In the genomic region with DNA sequence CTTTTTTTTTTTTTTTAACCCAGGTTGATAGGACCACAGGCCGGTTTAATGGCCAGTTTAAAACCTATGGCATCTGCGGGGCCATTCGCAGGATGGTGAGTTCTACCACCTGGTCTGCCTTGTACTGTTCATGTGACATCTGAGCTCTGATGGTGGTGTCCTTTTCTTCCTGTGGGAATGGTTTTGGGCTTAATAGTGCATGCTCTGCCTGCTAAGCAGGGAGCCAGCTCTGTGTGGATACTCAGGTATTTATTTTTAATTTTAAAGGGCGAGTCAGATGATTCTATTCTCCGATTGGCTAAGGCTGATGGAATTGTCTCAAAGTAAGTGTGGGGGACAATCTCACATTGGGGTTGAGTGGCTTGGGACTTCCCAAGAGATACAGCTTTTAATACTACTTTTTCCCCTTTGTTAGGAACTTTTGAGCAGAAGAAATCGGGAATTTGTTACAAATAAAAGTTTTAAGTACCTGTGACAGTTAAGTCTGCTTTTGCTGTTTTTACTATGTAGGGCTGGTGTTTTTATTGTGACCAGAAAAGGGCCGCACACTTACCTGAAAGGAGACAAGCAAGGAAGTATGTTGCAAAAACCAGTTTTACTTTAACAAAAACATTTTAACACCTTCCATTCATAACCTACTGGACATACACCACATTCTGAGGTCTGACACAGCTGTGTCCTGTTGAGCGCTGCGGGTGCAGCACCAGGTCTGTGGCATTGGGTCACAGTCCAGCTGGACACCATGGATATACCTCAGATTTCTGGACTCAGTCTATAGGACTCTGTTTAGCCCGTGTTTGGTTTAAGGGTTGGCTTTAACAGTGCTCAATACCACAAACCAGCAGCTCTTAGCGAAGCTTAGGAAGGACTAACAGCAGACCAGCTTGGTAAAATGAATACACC, we compare ENCODE assay signal across 8 mouse cellular contexts. TPM values are rescaled to one million over a fixed set of nuclear protein-coding genes. Genes with fewer than 3 reads are reported as not detected.
DNase-seq lines count a peak whose midpoint lies in the region; ATAC-seq and TF ChIP-seq lines count a peak whose summit lies in the region.

No protein-coding gene starts in this region.

- ATAC-seq in heart, embryonic 15.5 days (replicated peaks; ENCODE audit: insufficient number of reproducible peaks, insufficient read depth, low FRiP score, low read depth) = no peak
- no peak for ATAC-seq in hindbrain, embryonic 11.5 days (ENCODE audit: low FRiP score)
- no peak for ATAC-seq in midbrain, embryonic 11.5 days (ENCODE audit: low FRiP score)

- H3K36me3 ChIP-seq in heart, embryonic 15.5 days = peaks cover 36% of the 10 kb centered on the region
- H3K36me3 ChIP-seq in hindbrain, embryonic 11.5 days (ENCODE audit: control insufficient read depth, insufficient read depth, low read length) = no peaks in the 10 kb centered on the region
- H3K36me3 ChIP-seq in midbrain, embryonic 11.5 days (ENCODE audit: control insufficient read depth, insufficient read depth, low read length) = no peaks in the 10 kb centered on the region

- no peak for TF ChIP-seq CTCF in bone marrow, adult 2 months (IDR thresholded peaks at IDR 0.05; ENCODE audit: control insufficient read depth, insufficient read depth, low read length)

- no peak for DNase-seq in heart, adult 9 months (ENCODE audit: low spot score in 2 of 2)
- DNase-seq in hindbrain, embryonic 11.5 days (ENCODE audit: low spot score) = peak; percentile 5
- peak; percentile 74 for DNase-seq in midbrain, embryonic 11.5 days (ENCODE audit: low spot score, missing footprints)
- DNase-seq in adrenal gland, postnatal 14 days = no peak
- DNase-seq in embryo, embryonic 10 days (ENCODE audit: low spot score) = no peak
- no peak for DNase-seq in frontal cortex, postnatal 10 days (ENCODE audit: low spot score in 2 of 2)

- H3K4me3 ChIP-seq in heart, embryonic 15.5 days = peak overlapping the region; percentile 81
- peak overlapping the region; percentile 85 for H3K4me3 ChIP-seq in bone marrow, adult 2 months (replicated peaks; ENCODE audit: control insufficient read depth, low read depth, low read length)
- H3K4me3 ChIP-seq in hindbrain, embryonic 11.5 days (ENCODE audit: low read depth, low read length) = peak overlapping the region; percentile 92
- H3K4me3 ChIP-seq in midbrain, embryonic 11.5 days (ENCODE audit: low read depth, low read length) = peak overlapping the region; percentile 77

- TF ChIP-seq POLR2A in bone marrow, adult 2 months (IDR thresholded peaks at IDR 0.05; ENCODE audit: borderline replicate concordance, control insufficient read depth, low read depth, low read length) = no peak

- peak overlapping the region; percentile 67 for H3K4me2 ChIP-seq in heart, embryonic 15.5 days
- H3K4me2 ChIP-seq in hindbrain, embryonic 11.5 days (replicated peaks; ENCODE audit: low read depth, low read length) = peak overlapping the region; percentile 64
- peak overlapping the region; percentile 82 for H3K4me2 ChIP-seq in midbrain, embryonic 11.5 days

- peak overlapping the region; percentile 75 for H3K27ac ChIP-seq in heart, embryonic 15.5 days
- H3K27ac ChIP-seq in bone marrow, adult 2 months (ENCODE audit: control insufficient read depth, insufficient read depth, low read depth, low read length, poor library complexity) = no peak overlapping the region
- no peak overlapping the region for H3K27ac ChIP-seq in hindbrain, embryonic 11.5 days (ENCODE audit: low read depth, low read length)
- H3K27ac ChIP-seq in midbrain, embryonic 11.5 days (ENCODE audit: low read depth, low read length) = no peak overlapping the region

- H3K27me3 ChIP-seq in heart, embryonic 15.5 days = no peaks in the 10 kb centered on the region
- no peaks in the 10 kb centered on the region for H3K27me3 ChIP-seq in hindbrain, embryonic 11.5 days (ENCODE audit: control insufficient read depth, insufficient read depth, low read length)
- no peaks in the 10 kb centered on the region for H3K27me3 ChIP-seq in midbrain, embryonic 11.5 days (ENCODE audit: control insufficient read depth, insufficient read depth, low read length)

- H3K9ac ChIP-seq in heart, embryonic 15.5 days = peak overlapping the region; percentile 78
- H3K9ac ChIP-seq in hindbrain, embryonic 11.5 days (ENCODE audit: low read depth, low read length) = peak overlapping the region; percentile 93
- H3K9ac ChIP-seq in midbrain, embryonic 11.5 days (ENCODE audit: low read length) = peak overlapping the region; percentile 85

- H3K9me3 ChIP-seq in heart, embryonic 15.5 days (replicated peaks) = no peaks in the 10 kb centered on the region
- H3K9me3 ChIP-seq in hindbrain, embryonic 11.5 days (ENCODE audit: control insufficient read depth, low read length) = no peaks in the 10 kb centered on the region
- H3K9me3 ChIP-seq in midbrain, embryonic 11.5 days (ENCODE audit: control insufficient read depth, low read length) = no peaks in the 10 kb centered on the region

- 48% methylated on average over 11 of the region's 11 CpGs for WGBS in heart, embryonic 15.5 days
- 53% methylated on average over 11 of the region's 11 CpGs for WGBS in bone marrow, adult 2 months
- 56% methylated on average over 11 of the region's 11 CpGs for WGBS in hindbrain, embryonic 11.5 days
- 54% methylated on average over 11 of the region's 11 CpGs for WGBS in midbrain, embryonic 11.5 days

- H3K4me1 ChIP-seq in heart, embryonic 15.5 days (replicated peaks) = peaks cover 34% of the 10 kb centered on the region
- peaks cover 4% of the 10 kb centered on the region; the same call in 1 of the 2 replicates for H3K4me1 ChIP-seq in bone marrow, adult 2 months (ENCODE audit: control insufficient read depth, insufficient read depth, low read length)
- H3K4me1 ChIP-seq in hindbrain, embryonic 11.5 days (replicated peaks; ENCODE audit: control insufficient read depth, insufficient read depth, low read length) = no peaks in the 10 kb centered on the region; the same call in 1 of the 2 replicates
- peaks cover 13% of the 10 kb centered on the region for H3K4me1 ChIP-seq in midbrain, embryonic 11.5 days (ENCODE audit: control insufficient read depth, insufficient read depth, low read length)

RNA-seq across cellular contexts. Expression of gene Rps21, which starts 1.0 kb away (rescaled TPM):
- polyA plus RNA-seq in heart, embryonic 15.5 days (2015; fragmentation: Nextera tagmentation; extraction: Ambion mirVana) = 259 and 352 TPM in 2 replicates
- polyA plus RNA-seq in bone marrow, adult 2 months (2011; ENCODE audit: insufficient read depth, insufficient read length, low replicate concordance, missing spikeins) = 1,144 and 1,728 TPM in 2 replicates
- polyA plus RNA-seq in hindbrain, embryonic 11.5 days (2014; fragmentation: Nextera tagmentation; extraction: Ambion mirVana) = 432 and 442 TPM in 2 replicates
- polyA plus RNA-seq in midbrain, embryonic 11.5 days (2014; fragmentation: Nextera tagmentation; extraction: Ambion mirVana) = 443 and 494 TPM in 2 replicates
- 787 and 921 TPM in 2 replicates for total RNA-seq in adrenal gland, postnatal 14 days (2021)

RNA-seq across cellular contexts. Expression of gene Cables2, which starts 15.1 kb away (rescaled TPM):
- polyA plus RNA-seq in heart, embryonic 15.5 days (2015; fragmentation: Nextera tagmentation; extraction: Ambion mirVana) = 8.4 and 10.5 TPM in 2 replicates
- polyA plus RNA-seq in bone marrow, adult 2 months (2011; ENCODE audit: insufficient read depth, insufficient read length, low replicate concordance, missing spikeins) = 12.2 and 16.3 TPM in 2 replicates
- 14.0 and 16.8 TPM in 2 replicates for polyA plus RNA-seq in hindbrain, embryonic 11.5 days (2014; fragmentation: Nextera tagmentation; extraction: Ambion mirVana)
- 13.3 and 14.4 TPM in 2 replicates for polyA plus RNA-seq in midbrain, embryonic 11.5 days (2014; fragmentation: Nextera tagmentation; extraction: Ambion mirVana)
- 17.8 and 18.4 TPM in 2 replicates for total RNA-seq in adrenal gland, postnatal 14 days (2021)

RNA-seq across cellular contexts. Expression of gene Rbbp8nl, which starts 31.5 kb away (rescaled TPM):
- 0.06 and 0.28 TPM in 2 replicates for polyA plus RNA-seq in heart, embryonic 15.5 days (2015; fragmentation: Nextera tagmentation; extraction: Ambion mirVana)
- polyA plus RNA-seq in bone marrow, adult 2 months (2011; ENCODE audit: insufficient read depth, insufficient read length, low replicate concordance, missing spikeins) = not detected in 2 replicates
- polyA plus RNA-seq in hindbrain, embryonic 11.5 days (2014; fragmentation: Nextera tagmentation; extraction: Ambion mirVana) = 0.08 TPM in 1 of 2 replicates, not detected in the other
- not detected in 2 replicates for polyA plus RNA-seq in midbrain, embryonic 11.5 days (2014; fragmentation: Nextera tagmentation; extraction: Ambion mirVana)
- total RNA-seq in adrenal gland, postnatal 14 days (2021) = not detected in 2 replicates

RNA-seq across cellular contexts. Expression of gene Lama5, which starts 32.6 kb away (rescaled TPM):
- 21.9 and 29.1 TPM in 2 replicates for polyA plus RNA-seq in heart, embryonic 15.5 days (2015; fragmentation: Nextera tagmentation; extraction: Ambion mirVana)
- 1.5 and 6.6 TPM in 2 replicates for polyA plus RNA-seq in bone marrow, adult 2 months (2011; ENCODE audit: insufficient read depth, insufficient read length, low replicate concordance, missing spikeins)
- 3.3 and 4.4 TPM in 2 replicates for polyA plus RNA-seq in hindbrain, embryonic 11.5 days (2014; fragmentation: Nextera tagmentation; extraction: Ambion mirVana)
- 3.8 and 3.9 TPM in 2 replicates for polyA plus RNA-seq in midbrain, embryonic 11.5 days (2014; fragmentation: Nextera tagmentation; extraction: Ambion mirVana)
- total RNA-seq in adrenal gland, postnatal 14 days (2021) = 48.7 and 55.1 TPM in 2 replicates

Comparison
In these comparisons a context has a peak if more than half of its experiments do, and no peak if none do; other contexts are left out.
1. DNase-seq: peak in hindbrain, embryonic 11.5 days (single experiment) and midbrain, embryonic 11.5 days (single experiment); none in heart, adult 9 months (0 of 2), adrenal gland, postnatal 14 days (single experiment), embryo, embryonic 10 days (single experiment) and frontal cortex, postnatal 10 days (0 of 2).
2. Peak in every context shown above with its lines, with median percentiles within 50 percentile points of each other: H3K4me2 ChIP-seq, H3K4me3 ChIP-seq and H3K9ac ChIP-seq.